Mouse (Mus musculus): ENCODE data around the gene Ndufs2.

DNA sequence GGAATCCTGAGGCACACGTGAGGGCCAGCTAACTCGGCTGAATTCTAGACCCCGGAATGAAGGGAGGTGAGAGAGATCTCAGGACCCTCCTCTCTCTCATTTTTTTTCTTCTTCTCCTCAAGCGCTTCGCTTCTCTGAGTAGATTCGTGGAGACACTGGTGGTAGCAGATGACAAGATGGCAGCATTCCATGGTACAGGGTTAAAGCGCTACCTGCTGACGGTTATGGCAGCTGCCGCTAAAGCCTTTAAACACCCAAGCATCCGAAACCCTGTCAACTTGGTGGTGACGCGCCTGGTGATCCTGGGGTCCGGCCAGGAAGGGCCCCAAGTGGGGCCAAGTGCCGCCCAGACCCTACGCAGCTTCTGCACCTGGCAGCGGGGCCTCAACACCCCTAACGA is 1.2 kb upstream of the Ndufs2 start:
- no peak for TF ChIP-seq USF1 (IDR thresholded peaks at IDR 0.05; ENCODE audit: low read depth)
- no peak for TF ChIP-seq CTCF (IDR thresholded peaks at IDR 0.05; ENCODE audit: control insufficient read depth, insufficient read depth, insufficient read length)
- no peak for TF ChIP-seq MYOG (IDR thresholded peaks at IDR 0.05; ENCODE audit: control insufficient read depth, extremely low read depth, insufficient read length)

All from C2C12 (cell line).